Mouse (Mus musculus): ENCODE data around the gene Tubgcp6. TPM values are rescaled to one million over a fixed set of nuclear protein-coding genes. Genes with fewer than 3 reads are reported as not detected.

The Tubgcp6 gene
- polyA plus RNA-seq, 1 experiment from 2014 or later = 18.3 TPM

- H3K4me3 ChIP-seq (ENCODE audit: low read depth, low read length) = no peak overlapping the region
Measured at GRCm38 (mm10) chr15:89138531-89138930, 15.6 kb upstream of the Tubgcp6 start.

DNA sequence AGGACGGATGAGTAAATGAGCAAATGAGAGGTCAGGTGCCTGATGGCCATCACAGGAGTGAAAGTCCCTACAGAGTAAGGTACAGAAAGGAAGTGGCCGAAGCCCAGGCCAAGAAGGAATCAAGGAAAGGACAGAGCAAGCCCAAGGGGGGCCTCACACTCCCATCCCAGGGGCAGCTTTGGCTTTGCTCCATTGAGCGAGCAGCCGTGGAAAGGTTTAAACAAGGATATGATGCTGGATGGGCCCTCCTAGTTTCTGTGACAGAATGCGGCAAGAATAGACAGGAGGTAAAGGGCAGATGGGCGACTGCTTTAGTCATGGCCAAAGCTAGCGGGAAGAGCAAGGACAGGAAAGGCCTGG, 15.1 kb upstream of the Tubgcp6 start:
- H3K9me3 ChIP-seq (ENCODE audit: control insufficient read depth, low read length) = no peaks in the 10 kb centered on the region
- no peak for ATAC-seq (ENCODE audit: low read depth)
- no peaks in the 10 kb centered on the region for H3K36me3 ChIP-seq (ENCODE audit: control insufficient read depth, insufficient read depth, low read length)
- 94% methylated on average over 7 of the region's 7 CpGs for WGBS
- peaks cover 8% of the 10 kb centered on the region; the same call in 1 of the 2 replicates for H3K27me3 ChIP-seq (ENCODE audit: control insufficient read depth, insufficient read depth, low read length)
- no peak overlapping the region for H3K4me2 ChIP-seq (ENCODE audit: low read depth, low read length)
- H3K4me3 ChIP-seq (ENCODE audit: low read depth, low read length) = no peak overlapping the region
- peaks cover 13% of the 10 kb centered on the region for H3K4me1 ChIP-seq (ENCODE audit: control insufficient read depth, insufficient read depth, low read length)
- no peak overlapping the region for H3K27ac ChIP-seq (ENCODE audit: low read depth, low read length)
- no peak overlapping the region for H3K9ac ChIP-seq (replicated peaks; ENCODE audit: low read depth, low read length)

More at GRCm38 (mm10) chr15:89138531-89138930, 15.6 kb upstream of the Tubgcp6 start:
- no peak for ATAC-seq (ENCODE audit: low read depth)
- Histone ChIP-seq H3K27me3 (ENCODE audit: control insufficient read depth, insufficient read depth, low read length) (peaks cover 8% of the 10 kb centered on the region; the same call in 1 of the 2 replicates), H3K36me3 (ENCODE audit: control insufficient read depth, insufficient read depth, low read length) (no peaks in the 10 kb centered on the region), H3K4me1 (ENCODE audit: control insufficient read depth, insufficient read depth, low read length) (peaks cover 13% of the 10 kb centered on the region), H3K27ac (ENCODE audit: low read depth, low read length) (no peak overlapping the region), H3K9ac (replicated peaks; ENCODE audit: low read depth, low read length) (no peak overlapping the region), H3K4me2 (ENCODE audit: low read depth, low read length) (no peak overlapping the region), H3K9me3 (ENCODE audit: control insufficient read depth, low read length) (no peaks in the 10 kb centered on the region)
- 100% methylated on average over 6 of the region's 6 CpGs for WGBS

DNA sequence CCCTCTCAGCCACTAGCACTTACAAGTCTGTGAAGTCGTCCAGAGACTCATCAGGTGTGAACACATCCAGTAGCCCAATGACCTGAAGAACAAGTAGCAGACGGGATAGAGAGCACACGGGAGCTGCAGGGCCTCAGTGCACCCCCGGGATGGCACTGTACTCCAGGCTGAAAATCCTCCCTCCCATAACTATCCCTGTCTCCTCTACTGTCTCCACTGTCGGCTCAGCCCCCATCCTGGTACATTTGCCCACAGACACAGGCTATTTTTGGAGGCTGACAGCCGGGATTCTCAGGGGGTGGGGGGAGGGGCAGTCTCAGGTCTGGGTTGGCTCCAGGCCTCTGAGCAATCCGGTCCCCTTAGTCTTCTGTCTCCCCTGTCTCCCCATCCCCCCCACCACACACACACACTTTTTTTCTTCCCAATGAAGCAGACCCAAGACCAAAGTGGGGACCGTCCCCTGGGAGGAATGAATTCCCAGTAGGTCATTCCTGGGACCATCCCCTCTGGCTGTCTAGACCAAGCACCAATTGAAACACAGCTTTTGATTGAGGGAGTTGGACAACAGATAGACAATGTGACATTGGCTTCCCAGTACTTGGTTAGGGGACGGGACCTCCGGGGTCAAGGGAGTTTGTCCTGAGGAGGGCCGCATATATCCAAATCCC, 14.6 kb upstream of the Tubgcp6 start:
- WGBS = 78% methylated on average over 11 of the region's 11 CpGs
- H3K27me3 ChIP-seq (ENCODE audit: control insufficient read depth, insufficient read depth, low read length) = peaks cover 8% of the 10 kb centered on the region; the same call in 1 of the 2 replicates
- H3K36me3 ChIP-seq (ENCODE audit: control insufficient read depth, insufficient read depth, low read length) = no peaks in the 10 kb centered on the region
- ATAC-seq (ENCODE audit: low read depth) = no peak
- peaks cover 13% of the 10 kb centered on the region for H3K4me1 ChIP-seq (ENCODE audit: control insufficient read depth, insufficient read depth, low read length)
- H3K9me3 ChIP-seq (ENCODE audit: control insufficient read depth, low read length) = no peaks in the 10 kb centered on the region
- H3K9ac ChIP-seq (replicated peaks; ENCODE audit: low read depth, low read length) = no peak overlapping the region
- H3K4me2 ChIP-seq (ENCODE audit: low read depth, low read length) = no peak overlapping the region
- no peak overlapping the region for H3K4me3 ChIP-seq (ENCODE audit: low read depth, low read length)
- no peak overlapping the region for H3K27ac ChIP-seq (ENCODE audit: low read depth, low read length)

GRCm38 (mm10) chr15:89136461-89137155, 13.7 kb upstream of the Tubgcp6 start:
- H3K4me2 ChIP-seq (ENCODE audit: low read depth, low read length) = no peak overlapping the region
- H3K4me3 ChIP-seq (ENCODE audit: low read depth, low read length) = no peak overlapping the region
- H3K27ac ChIP-seq (ENCODE audit: low read depth, low read length) = no peak overlapping the region
- H3K27me3 ChIP-seq (ENCODE audit: control insufficient read depth, insufficient read depth, low read length) = peaks cover 8% of the 10 kb centered on the region; the same call in 1 of the 2 replicates
- no peaks in the 10 kb centered on the region for H3K9me3 ChIP-seq (ENCODE audit: control insufficient read depth, low read length)
- H3K9ac ChIP-seq (replicated peaks; ENCODE audit: low read depth, low read length) = no peak overlapping the region
- no peaks in the 10 kb centered on the region for H3K36me3 ChIP-seq (ENCODE audit: control insufficient read depth, insufficient read depth, low read length)
- H3K4me1 ChIP-seq (ENCODE audit: control insufficient read depth, insufficient read depth, low read length) = peaks cover 13% of the 10 kb centered on the region
- 96% methylated on average over 5 of the region's 5 CpGs for WGBS
- ATAC-seq (ENCODE audit: low read depth) = no peak

DNA sequence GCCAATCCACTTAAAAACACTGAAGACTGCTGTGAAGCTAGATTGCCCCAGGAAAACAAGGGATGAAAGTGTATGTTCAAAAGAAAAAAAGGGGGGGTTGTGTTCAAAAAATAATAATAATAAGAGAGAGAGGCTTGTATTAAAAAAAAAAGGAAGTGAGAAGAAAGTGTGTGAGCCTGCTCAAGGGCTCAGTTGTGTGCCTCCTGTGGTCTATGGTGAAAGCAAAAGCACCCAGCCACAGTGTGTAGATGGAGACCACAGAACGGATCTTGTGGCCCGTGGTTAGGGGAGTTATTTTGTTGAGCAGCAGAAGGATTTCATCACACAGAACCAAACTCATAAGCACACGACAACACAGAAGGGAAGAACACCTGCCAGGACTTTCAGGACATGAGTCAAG, 8.4 kb upstream of the Tubgcp6 start:
- 91% methylated on average over 3 of the region's 3 CpGs for WGBS
- Histone ChIP-seq H3K4me2 (ENCODE audit: low read depth, low read length) (no peak overlapping the region), H3K27ac (ENCODE audit: low read depth, low read length) (no peak overlapping the region), H3K36me3 (ENCODE audit: control insufficient read depth, insufficient read depth, low read length) (no peaks in the 10 kb centered on the region), H3K4me3 (ENCODE audit: low read depth, low read length) (no peak overlapping the region), H3K9me3 (ENCODE audit: control insufficient read depth, low read length) (no peaks in the 10 kb centered on the region), H3K4me1 (ENCODE audit: control insufficient read depth, insufficient read depth, low read length) (peaks cover 14% of the 10 kb centered on the region), H3K27me3 (ENCODE audit: control insufficient read depth, insufficient read depth, low read length) (no peaks in the 10 kb centered on the region), H3K9ac (replicated peaks; ENCODE audit: low read depth, low read length) (no peak overlapping the region)
- ATAC-seq (ENCODE audit: low read depth) = no peak

- Histone ChIP-seq H3K4me2 (ENCODE audit: low read depth, low read length) (no peak overlapping the region), H3K27ac (ENCODE audit: low read depth, low read length) (no peak overlapping the region), H3K9ac (replicated peaks; ENCODE audit: low read depth, low read length) (no peak overlapping the region), H3K36me3 (ENCODE audit: control insufficient read depth, insufficient read depth, low read length) (no peaks in the 10 kb centered on the region; the same call in 1 of the 2 replicates), H3K4me3 (ENCODE audit: low read depth, low read length) (no peak overlapping the region), H3K27me3 (ENCODE audit: control insufficient read depth, insufficient read depth, low read length) (no peaks in the 10 kb centered on the region), H3K9me3 (ENCODE audit: control insufficient read depth, low read length) (no peaks in the 10 kb centered on the region), H3K4me1 (ENCODE audit: control insufficient read depth, insufficient read depth, low read length) (peaks cover 14% of the 10 kb centered on the region)
- ATAC-seq (ENCODE audit: low read depth) = no peak
Measured at GRCm38 (mm10) chr15:89130245-89130644, 7.3 kb upstream of the Tubgcp6 start.

GRCm38 (mm10) chr15:89128382-89129350, 5.8 kb upstream of the Tubgcp6 start, which contains the start of gene Hdac10:
TSS of gene Hdac10 (minus strand) at chr15:89128700.
- H3K9me3 ChIP-seq (ENCODE audit: control insufficient read depth, low read length) = no peaks in the 10 kb centered on the region
- H3K27me3 ChIP-seq (ENCODE audit: control insufficient read depth, insufficient read depth, low read length) = no peaks in the 10 kb centered on the region
- peak within 1 kb of the TSS; percentile 63 for H3K9ac ChIP-seq (replicated peaks; ENCODE audit: low read depth, low read length)
- peak; percentile 83 for ATAC-seq (ENCODE audit: low read depth)
- no peaks in the 10 kb centered on the region; the same call in 1 of the 2 replicates for H3K36me3 ChIP-seq (ENCODE audit: control insufficient read depth, insufficient read depth, low read length)
- peak within 1 kb of the TSS; percentile 73 for H3K4me2 ChIP-seq (ENCODE audit: low read depth, low read length)
- 4% methylated on average over 36 of the region's 36 CpGs for WGBS
- H3K4me1 ChIP-seq (ENCODE audit: control insufficient read depth, insufficient read depth, low read length) = peaks cover 20% of the 10 kb centered on the region
- H3K4me3 ChIP-seq (ENCODE audit: low read depth, low read length) = peak within 1 kb of the TSS; percentile 56
- peak within 1 kb of the TSS; percentile 77 for H3K27ac ChIP-seq (ENCODE audit: low read depth, low read length)

GRCm38 (mm10) chr15:89127364-89127940, 4.5 kb upstream of the Tubgcp6 start:
- H3K27ac ChIP-seq (ENCODE audit: low read depth, low read length) = no peak overlapping the region
- peak overlapping the region; percentile 73 for H3K4me2 ChIP-seq (ENCODE audit: low read depth, low read length)
- peaks cover 24% of the 10 kb centered on the region for H3K4me1 ChIP-seq (ENCODE audit: control insufficient read depth, insufficient read depth, low read length)
- 75% methylated on average over 8 of the region's 8 CpGs for WGBS
- H3K9ac ChIP-seq (replicated peaks; ENCODE audit: low read depth, low read length) = peak overlapping the region; percentile 63; the same call in 1 of the 2 replicates
- no peaks in the 10 kb centered on the region; the same call in 1 of the 2 replicates for H3K36me3 ChIP-seq (ENCODE audit: control insufficient read depth, insufficient read depth, low read length)
- ATAC-seq (ENCODE audit: low read depth) = no peak
- no peaks in the 10 kb centered on the region for H3K27me3 ChIP-seq (ENCODE audit: control insufficient read depth, insufficient read depth, low read length)
- no peaks in the 10 kb centered on the region for H3K9me3 ChIP-seq (ENCODE audit: control insufficient read depth, low read length)
- peak overlapping the region; percentile 56 for H3K4me3 ChIP-seq (ENCODE audit: low read depth, low read length)

Measured in neural tube, embryonic 14.5 days (tissue).